Mouse (Mus musculus): ENCODE measurements around the gene Zfp985.
"Not testable (repeated sequence)": the region's sequence is repeated elsewhere in the genome, so short reads cannot be mapped to it uniquely, and the experiment has no call there.

Gene Zfp985

GRCm38 (mm10) chr4:147553071-147553470 is at the start of gene Zfp985:
Gene Zfp985, plus strand, starts transcription at chr4:147553277.
- DNase-seq (ENCODE audit: low read depth, low spot score) = not testable (repeated sequence)

GRCm38 (mm10) chr4:147509174-147509573 is 43.9 kb upstream of the Zfp985 start:
- DNase-seq (ENCODE audit: low read depth, low spot score) = no peak

GRCm38 (mm10) chr4:147518981-147519380 is 34.1 kb upstream of the Zfp985 start:
- no peak for DNase-seq (ENCODE audit: low read depth, low spot score)

GRCm38 (mm10) chr4:147520100-147520499 is 33.0 kb upstream of the Zfp985 start:
- DNase-seq (ENCODE audit: low read depth, low spot score) = no peak

- no peak for DNase-seq (ENCODE audit: low read depth, low spot score)
These were observed 28.0 kb upstream of the Zfp985 start for GRCm38 (mm10) chr4:147525125-147525524.

GRCm38 (mm10) chr4:147530366-147530765 is 22.7 kb upstream of the Zfp985 start:
- no peak for DNase-seq (ENCODE audit: low read depth, low spot score)

- DNase-seq (ENCODE audit: low read depth, low spot score) = not testable (repeated sequence)
These were observed 17.2 kb upstream of the Zfp985 start for GRCm38 (mm10) chr4:147535916-147536315.

GRCm38 (mm10) chr4:147537702-147538101 is 15.4 kb upstream of the Zfp985 start:
- no peak for DNase-seq (ENCODE audit: low read depth, low spot score)

GRCm38 (mm10) chr4:147539918-147540317 is 13.2 kb upstream of the Zfp985 start, which contains the start of gene Gm16503:
Gene Gm16503, plus strand, starts transcription at chr4:147540218.
- not testable (repeated sequence) for DNase-seq (ENCODE audit: low read depth, low spot score)

GRCm38 (mm10) chr4:147541105-147541504 is 12.0 kb upstream of the Zfp985 start:
- no peak for DNase-seq (ENCODE audit: low read depth, low spot score)

- DNase-seq (ENCODE audit: low read depth, low spot score) = not testable (repeated sequence)
These were observed 1.3 kb downstream of the Zfp985 start for GRCm38 (mm10) chr4:147554361-147554760.

GRCm38 (mm10) chr4:147556921-147557320 is 3.8 kb downstream of the Zfp985 start:
- DNase-seq (ENCODE audit: low read depth, low spot score) = not testable (repeated sequence)

- DNase-seq (ENCODE audit: low read depth, low spot score) = not testable (repeated sequence)
These were observed 4.9 kb downstream of the Zfp985 start for GRCm38 (mm10) chr4:147558011-147558410.

GRCm38 (mm10) chr4:147559096-147559495 is 6.0 kb downstream of the Zfp985 start:
- DNase-seq (ENCODE audit: low read depth, low spot score) = not testable (repeated sequence)

GRCm38 (mm10) chr4:147565426-147566220 is 12.5 kb downstream of the Zfp985 start:
- no peak for DNase-seq (ENCODE audit: low read depth, low spot score)

GRCm38 (mm10) chr4:147571156-147571555 is 18.1 kb downstream of the Zfp985 start:
- not testable (repeated sequence) for DNase-seq (ENCODE audit: low read depth, low spot score)

GRCm38 (mm10) chr4:147579371-147579770 is 26.3 kb downstream of the Zfp985 start:
- DNase-seq (ENCODE audit: low read depth, low spot score) = not testable (repeated sequence)

- no peak for DNase-seq (ENCODE audit: low read depth, low spot score)
These were observed 33.7 kb downstream of the Zfp985 start for GRCm38 (mm10) chr4:147586511-147587473.

GRCm38 (mm10) chr4:147594630-147595029 is 41.6 kb downstream of the Zfp985 start:
- DNase-seq (ENCODE audit: low read depth, low spot score) = not testable (repeated sequence)

- DNase-seq (ENCODE audit: low read depth, low spot score) = no peak
These were observed 44.6 kb downstream of the Zfp985 start for GRCm38 (mm10) chr4:147597685-147598084.

- DNase-seq (ENCODE audit: low read depth, low spot score) = no peak
These were observed 45.8 kb downstream of the Zfp985 start for GRCm38 (mm10) chr4:147598831-147599230.

- DNase-seq (ENCODE audit: low read depth, low spot score) = no peak
These were observed 48.8 kb downstream of the Zfp985 start for GRCm38 (mm10) chr4:147601881-147602280.

Data from A20 (cell line).